Mouse (Mus musculus) limb, embryonic 13.5 days (tissue): ENCODE results near the gene Taok3. TPM values are rescaled to one million over a fixed set of nuclear protein-coding genes. Genes with fewer than 3 reads are reported as not detected.
A peak's percentile ranks its signal among the peaks of the same experiment; 100 is the strongest.
"Not testable (repeated sequence)": the region's sequence is repeated elsewhere in the genome, so short reads cannot be mapped to it uniquely, and the experiment has no call there.

ENCODE experiments used
- ATAC-seq: fragments of 200-750 bp; cut with Nextera tagmentation; 2 replicates; pipeline ENCODE4 v1.8.0; 2017; ENCODE audit warnings: low read depth, moderate number of reproducible peaks, moderate TSS enrichment; ENCODE audit not compliant: low FRiP score
- H3K27ac ChIP-seq: fragments of 300-500 bp; sonication (generic); 2 replicates; pipeline ENCODE4 v1.5.1; 2015; ENCODE audit warnings: inconsistent platforms, mild to moderate bottlenecking, moderate library complexity
- H3K27me3 ChIP-seq: fragments of 300-500 bp; sonication (generic); 2 replicates; pipeline ENCODE4 v1.6.1; 2015; ENCODE audit warnings: mild to moderate bottlenecking, inconsistent platforms
- H3K36me3 ChIP-seq: fragments of 300-500 bp; sonication (generic); 2 replicates; pipeline ENCODE4 v1.6.1; 2015; ENCODE audit warnings: inconsistent platforms, mild to moderate bottlenecking, moderate library complexity
- H3K4me1 ChIP-seq: fragments of 300-500 bp; sonication (generic); 2 replicates; pipeline ENCODE4 v1.6.1; 2015; ENCODE audit warnings: inconsistent platforms
- H3K4me2 ChIP-seq: fragments of 300-500 bp; sonication (generic); replicated peaks from 2 replicates; pipeline ENCODE4 v1.6.1; 2015; ENCODE audit warnings: inconsistent platforms, mild to moderate bottlenecking, moderate library complexity
- H3K4me3 ChIP-seq: fragments of 300-500 bp; sonication (generic); 2 replicates; pipeline ENCODE4 v1.5.1; 2015; ENCODE audit warnings: moderate library complexity, mild to moderate bottlenecking, inconsistent platforms
- H3K9ac ChIP-seq: fragments of 300-500 bp; sonication (generic); 2 replicates; pipeline ENCODE4 v1.6.1; 2015; ENCODE audit warnings: mild to moderate bottlenecking, inconsistent platforms
- H3K9me3 ChIP-seq: fragments of 300-500 bp; sonication (generic); 2 replicates; pipeline ENCODE4 v1.6.1; 2016; ENCODE audit warnings: inconsistent platforms
- WGBS: fragments of 180-500 bp; shearing (Covaris S2); methylation state at CpG from one replicate; pipeline ENCODE4 v1.1.7; 2015; 5-methylcytosine and 5-hydroxymethylcytosine counted together
- polyA plus RNA-seq: library from polyadenylated mRNA; unstranded; fragments of >200 nt; fragmentation: Nextera tagmentation; extraction: Ambion mirVana; gene quantifications from 2 replicates; pipeline ENCODE4 v1.2.1, GENCODE M21; 2015

Taok3 gene
- polyA plus RNA-seq, 1 experiment from 2014 or later: 11.9 TPM

DNA sequence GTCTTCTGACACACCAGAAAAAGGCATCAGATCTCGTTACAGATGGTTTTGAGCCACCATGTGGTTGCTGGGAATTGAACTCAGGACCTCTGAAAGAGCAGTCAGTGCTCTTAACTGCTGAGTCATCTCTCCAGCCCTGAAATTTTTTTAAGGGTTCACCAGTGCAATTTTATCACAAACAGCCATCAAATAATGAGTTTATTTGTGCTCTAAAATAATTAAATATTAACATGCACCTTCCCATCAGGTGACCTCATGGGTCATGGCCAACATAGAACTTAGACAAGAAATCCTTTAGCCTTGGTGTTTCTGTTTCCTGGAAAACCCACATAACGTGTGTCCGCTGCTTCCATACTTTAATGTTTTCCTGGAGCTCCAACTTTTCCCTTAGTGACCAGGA is 173.8 kb downstream of the Taok3 start:
- not testable (repeated sequence) for H3K4me2 ChIP-seq, H3K4me3 ChIP-seq, ATAC-seq, H3K27me3 ChIP-seq, H3K9ac ChIP-seq, H3K27ac ChIP-seq, H3K9me3 ChIP-seq, H3K4me1 ChIP-seq, H3K36me3 ChIP-seq
- 83% methylated on average over 3 of the region's 3 CpGs for WGBS

DNA sequence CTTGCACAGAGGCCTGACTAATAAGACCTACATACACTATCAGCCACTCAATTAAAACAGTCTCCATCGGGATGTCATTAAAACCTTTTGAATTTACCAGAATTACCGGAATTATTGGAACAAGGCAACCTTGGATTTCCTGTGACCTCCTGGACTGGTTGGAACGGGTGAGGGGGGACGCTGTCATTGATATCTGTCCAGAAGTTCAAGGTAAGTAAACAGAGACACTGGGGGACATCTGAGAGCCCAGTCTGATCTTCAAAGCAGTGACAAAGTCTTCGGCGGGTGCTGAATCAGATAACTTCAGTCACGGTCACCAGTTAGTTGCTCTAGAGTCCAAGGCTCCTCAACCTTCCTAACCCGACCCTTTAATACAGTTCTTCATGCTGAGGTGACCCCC is 175.1 kb downstream of the Taok3 start:
- no peaks in the 10 kb centered on the region for H3K36me3 ChIP-seq
- H3K9ac ChIP-seq: no peak overlapping the region
- H3K9me3 ChIP-seq: peaks cover 3% of the 10 kb centered on the region; the same call in 1 of the 2 replicates
- 89% methylated on average over 8 of the region's 8 CpGs for WGBS
- no peak overlapping the region for H3K4me2 ChIP-seq
- no peak for ATAC-seq
- H3K27me3 ChIP-seq: no peaks in the 10 kb centered on the region
- H3K4me3 ChIP-seq: no peak overlapping the region
- no peaks in the 10 kb centered on the region for H3K4me1 ChIP-seq
- H3K27ac ChIP-seq: no peak overlapping the region

DNA sequence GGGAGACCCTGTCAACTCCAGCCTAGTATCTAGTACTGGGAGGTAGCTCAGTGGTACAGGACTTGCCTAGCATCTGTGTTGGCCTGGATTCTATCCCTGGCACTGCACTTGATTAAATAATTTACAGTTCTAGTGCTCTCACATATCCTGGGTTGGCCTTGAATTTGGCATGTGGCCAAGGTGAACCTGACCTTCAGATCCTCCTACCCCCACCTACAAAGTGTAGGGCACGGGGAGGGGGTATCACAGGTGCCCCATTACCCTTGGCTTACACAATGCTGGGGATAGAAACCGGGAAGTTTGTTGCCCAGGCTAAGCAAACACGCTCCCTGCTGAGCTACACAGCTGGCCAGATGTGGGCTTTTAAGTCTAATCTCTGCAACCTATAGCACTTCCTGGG is 183.0 kb downstream of the Taok3 start:
- Histone ChIP-seq H3K9me3 (no peaks in the 10 kb centered on the region), H3K4me3 (no peak overlapping the region), H3K9ac (no peak overlapping the region), H3K27ac (no peak overlapping the region), H3K36me3 (no peaks in the 10 kb centered on the region), H3K4me1 (no peaks in the 10 kb centered on the region), H3K4me2 (no peak overlapping the region), H3K27me3 (no peaks in the 10 kb centered on the region)
- ATAC-seq: no peak
- WGBS: 56% methylated on average over 3 of the region's 3 CpGs

DNA sequence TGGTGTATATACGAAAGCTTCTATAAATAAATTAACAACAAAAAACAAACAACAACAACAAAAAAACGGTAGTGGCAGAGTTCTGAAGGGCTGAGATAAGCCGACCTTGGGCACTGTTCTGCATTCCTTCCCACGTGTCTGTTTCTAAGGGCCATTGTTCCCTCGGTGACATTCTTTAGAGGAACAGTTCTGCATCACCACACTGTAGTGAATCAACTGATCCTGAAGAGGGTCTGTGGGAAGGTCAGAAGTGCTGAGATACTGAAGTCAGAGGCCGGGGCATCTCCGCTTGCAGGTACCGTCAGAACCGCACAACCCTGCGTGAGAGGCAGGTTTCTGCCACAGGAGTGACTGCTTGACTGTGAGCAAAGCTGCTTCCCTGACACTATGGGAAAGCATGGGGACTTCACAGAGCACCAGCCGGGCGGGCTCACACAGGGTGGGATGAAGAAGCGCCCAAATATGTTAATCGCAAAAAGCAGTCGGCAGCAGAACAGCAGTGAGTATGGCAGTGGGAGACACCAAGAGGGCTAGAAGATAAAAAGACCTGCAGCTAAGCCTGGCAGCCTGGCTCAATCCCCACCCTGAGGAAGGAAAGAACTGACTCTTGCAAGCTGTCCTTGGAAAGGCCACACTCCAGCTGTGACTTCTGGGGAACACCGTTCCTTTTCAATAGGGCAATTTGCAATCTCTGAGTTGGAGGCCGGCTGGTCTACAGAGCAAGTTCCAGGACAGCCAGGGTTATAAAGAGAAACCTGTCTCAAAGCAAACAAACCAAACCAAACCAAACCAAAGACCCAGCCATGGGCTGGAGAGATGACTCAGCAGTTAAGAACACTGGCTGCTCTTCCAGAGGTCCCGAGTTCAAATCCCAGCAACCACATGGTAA is 184.0 kb downstream of the Taok3 start:
- WGBS: 69% methylated on average over 18 of the region's 18 CpGs
- ATAC-seq: no peak
- no peaks in the 10 kb centered on the region for H3K36me3 ChIP-seq
- H3K27me3 ChIP-seq: no peaks in the 10 kb centered on the region
- no peaks in the 10 kb centered on the region for H3K4me1 ChIP-seq
- H3K27ac ChIP-seq: no peak overlapping the region
- no peaks in the 10 kb centered on the region for H3K9me3 ChIP-seq
- no peak overlapping the region for H3K4me2 ChIP-seq
- H3K9ac ChIP-seq: no peak overlapping the region
- no peak overlapping the region for H3K4me3 ChIP-seq

DNA sequence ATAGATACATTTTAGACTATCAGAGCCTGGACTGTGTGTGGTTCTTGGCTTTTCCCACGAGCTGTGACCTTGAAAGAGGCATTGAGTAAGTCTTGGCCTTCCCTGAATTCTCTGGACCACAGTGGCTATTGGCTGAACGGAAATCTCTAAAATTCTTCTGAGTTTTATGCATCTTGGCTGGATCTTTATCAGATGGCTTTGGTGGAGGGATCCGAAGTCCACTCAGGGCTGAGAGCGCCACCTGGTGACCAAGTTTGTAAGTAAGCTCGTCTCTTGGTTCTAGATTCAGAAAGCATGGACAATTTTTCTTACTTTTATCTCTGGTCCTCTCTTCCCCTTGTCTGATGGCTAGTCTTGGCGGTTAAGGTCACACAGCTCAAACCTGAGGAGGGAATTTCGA is 185.0 kb downstream of the Taok3 start:
- Histone ChIP-seq H3K9me3 (no peaks in the 10 kb centered on the region), H3K27ac (no peak overlapping the region), H3K4me3 (no peak overlapping the region), H3K27me3 (no peaks in the 10 kb centered on the region), H3K4me2 (no peak overlapping the region), H3K9ac (no peak overlapping the region), H3K36me3 (no peaks in the 10 kb centered on the region), H3K4me1 (peaks cover 3% of the 10 kb centered on the region; the same call in 1 of the 2 replicates)
- no peak for ATAC-seq
- WGBS: 67% methylated on average over 7 of the region's 7 CpGs

DNA sequence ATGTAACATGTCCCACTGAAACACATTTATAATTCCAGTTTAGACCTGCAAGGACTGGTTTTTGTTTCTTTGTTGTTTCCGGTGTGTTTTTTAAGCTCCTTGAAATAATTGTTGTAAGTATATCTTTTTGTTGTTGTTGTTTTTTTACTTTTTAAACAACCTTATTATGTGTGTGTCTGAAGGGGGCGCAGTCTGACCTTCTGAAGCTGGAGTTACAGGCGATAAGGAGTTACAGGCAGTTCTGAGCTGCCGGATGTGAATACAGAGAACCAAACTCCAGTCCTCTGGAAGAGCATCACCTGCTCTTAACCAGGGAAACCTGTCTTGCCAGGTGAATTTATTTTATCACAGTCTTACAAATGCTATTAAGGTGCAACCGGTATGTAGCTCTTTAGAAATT is 185.8 kb downstream of the Taok3 start:
- Histone ChIP-seq H3K36me3 (no peaks in the 10 kb centered on the region), H3K27ac (no peak overlapping the region), H3K9ac (no peak overlapping the region), H3K9me3 (no peaks in the 10 kb centered on the region), H3K27me3 (no peaks in the 10 kb centered on the region), H3K4me3 (no peak overlapping the region), H3K4me2 (no peak overlapping the region), H3K4me1 (peaks cover 8% of the 10 kb centered on the region; the same call in 1 of the 2 replicates)
- no peak for ATAC-seq
- WGBS: 87% methylated on average over 5 of the region's 5 CpGs

DNA sequence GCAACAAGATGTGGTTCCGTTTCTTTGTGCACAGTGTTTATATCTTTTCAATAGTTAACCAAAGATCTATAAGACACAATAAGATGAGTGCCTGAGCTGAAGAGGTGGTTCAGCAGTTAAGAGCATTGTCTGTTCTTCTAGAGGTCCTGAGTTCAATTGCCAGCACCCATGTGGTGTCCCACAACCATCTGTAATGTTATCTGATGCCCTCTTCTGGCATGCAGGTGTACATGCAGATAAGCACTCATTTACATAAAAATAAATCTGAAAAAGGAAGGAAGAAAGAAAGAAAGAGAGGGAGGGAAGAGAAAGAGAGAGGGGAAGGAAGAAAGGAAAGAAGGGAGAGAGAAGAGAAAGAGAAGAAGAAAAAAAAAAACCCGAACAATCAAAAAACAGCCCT is 186.9 kb downstream of the Taok3 start:
- H3K27ac ChIP-seq: no peak overlapping the region
- H3K27me3 ChIP-seq: no peaks in the 10 kb centered on the region
- WGBS: 84% methylated on average over 2 of the region's 2 CpGs
- H3K9ac ChIP-seq: no peak overlapping the region
- ATAC-seq: no peak
- H3K4me2 ChIP-seq: no peak overlapping the region
- H3K9me3 ChIP-seq: no peaks in the 10 kb centered on the region
- H3K4me3 ChIP-seq: no peak overlapping the region
- H3K4me1 ChIP-seq: peaks cover 8% of the 10 kb centered on the region; the same call in 1 of the 2 replicates
- no peaks in the 10 kb centered on the region for H3K36me3 ChIP-seq

DNA sequence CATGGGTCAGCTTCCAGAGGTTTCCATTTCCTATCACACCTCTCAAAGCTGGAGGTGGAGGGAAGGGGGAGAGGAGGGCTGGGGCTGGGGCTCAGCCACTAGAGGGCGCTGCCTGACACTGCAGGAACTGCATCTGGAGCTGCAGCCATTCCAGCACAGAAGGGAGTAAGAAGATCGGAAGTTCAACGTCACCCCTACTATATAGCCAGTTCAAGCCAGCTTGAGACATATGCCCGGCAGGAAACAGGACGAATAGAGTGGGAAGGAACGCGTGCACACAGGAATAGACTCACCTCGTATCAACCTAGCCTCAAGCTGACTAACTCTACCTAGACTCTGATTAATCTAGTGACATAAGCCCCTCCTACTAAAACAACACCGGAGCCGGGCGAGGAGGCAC is 187.8 kb downstream of the Taok3 start:
- Histone ChIP-seq H3K27ac (no peak overlapping the region), H3K27me3 (no peaks in the 10 kb centered on the region), H3K36me3 (no peaks in the 10 kb centered on the region), H3K9me3 (no peaks in the 10 kb centered on the region), H3K9ac (no peak overlapping the region), H3K4me2 (no peak overlapping the region), H3K4me1 (peaks cover 8% of the 10 kb centered on the region; the same call in 1 of the 2 replicates), H3K4me3 (no peak overlapping the region)
- 38% methylated on average over 11 of the region's 11 CpGs for WGBS
- no peak for ATAC-seq

DNA sequence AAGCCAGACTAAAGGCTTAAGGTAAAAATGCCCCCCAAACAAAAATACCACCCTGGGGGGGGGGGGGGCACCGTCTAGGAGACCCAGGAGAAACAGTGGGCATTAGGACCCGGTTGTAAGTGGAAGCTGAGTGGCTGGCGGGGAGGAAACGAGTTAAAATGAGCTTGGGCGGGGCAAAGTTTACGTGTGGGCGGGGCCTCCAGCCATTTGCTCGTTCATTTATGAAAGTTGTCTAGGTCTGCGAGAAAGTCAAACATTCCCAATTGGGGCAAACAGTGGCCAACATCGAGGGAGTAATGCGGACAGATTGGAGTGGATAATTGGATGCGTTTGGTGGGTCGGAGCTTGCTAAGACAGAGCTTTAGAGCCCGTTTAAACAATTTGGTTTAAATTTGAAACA is 193.5 kb downstream of the Taok3 start:
- no peak for ATAC-seq

DNA sequence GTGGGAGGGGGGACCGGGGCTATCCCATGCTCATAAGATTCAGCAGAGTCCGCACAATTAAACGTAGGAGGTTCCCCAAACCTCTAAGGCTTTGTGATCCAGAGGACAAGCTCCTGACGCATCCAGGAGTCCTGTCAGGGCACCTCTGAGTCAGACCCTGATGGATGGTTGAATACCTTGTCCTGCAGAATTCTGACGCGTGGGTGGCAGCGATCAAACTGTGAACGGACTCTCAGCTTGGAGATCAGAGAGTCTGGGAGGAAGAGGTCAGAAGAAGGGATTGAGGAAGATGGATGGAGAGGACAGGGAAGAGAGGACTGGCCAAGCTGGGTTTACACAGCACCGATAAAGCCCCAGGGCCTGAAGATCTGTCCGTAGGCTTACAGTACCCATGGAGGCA is 194.0 kb downstream of the Taok3 start:
- no peak for ATAC-seq
- H3K4me1 ChIP-seq: peaks cover 27% of the 10 kb centered on the region
- H3K27ac ChIP-seq: peak overlapping the region; percentile 44; the same call in 1 of the 2 replicates
- no peaks in the 10 kb centered on the region for H3K9me3 ChIP-seq
- H3K9ac ChIP-seq: no peak overlapping the region
- peaks cover 6% of the 10 kb centered on the region; the same call in 1 of the 2 replicates for H3K27me3 ChIP-seq
- 27% methylated on average over 10 of the region's 10 CpGs for WGBS
- H3K4me2 ChIP-seq: peak overlapping the region; percentile 50
- no peaks in the 10 kb centered on the region for H3K36me3 ChIP-seq
- H3K4me3 ChIP-seq: peak overlapping the region; percentile 30

More for the DNA sequence above, 193.5 kb downstream of the Taok3 start:
- Histone ChIP-seq H3K9ac (no peak overlapping the region), H3K27me3 (peaks cover 6% of the 10 kb centered on the region; the same call in 1 of the 2 replicates), H3K4me2 (peak overlapping the region; percentile 50), H3K4me1 (peaks cover 27% of the 10 kb centered on the region), H3K27ac (no peak overlapping the region), H3K36me3 (no peaks in the 10 kb centered on the region), H3K9me3 (no peaks in the 10 kb centered on the region), H3K4me3 (peak overlapping the region; percentile 30)
- WGBS: 16% methylated on average over 14 of the region's 14 CpGs

DNA sequence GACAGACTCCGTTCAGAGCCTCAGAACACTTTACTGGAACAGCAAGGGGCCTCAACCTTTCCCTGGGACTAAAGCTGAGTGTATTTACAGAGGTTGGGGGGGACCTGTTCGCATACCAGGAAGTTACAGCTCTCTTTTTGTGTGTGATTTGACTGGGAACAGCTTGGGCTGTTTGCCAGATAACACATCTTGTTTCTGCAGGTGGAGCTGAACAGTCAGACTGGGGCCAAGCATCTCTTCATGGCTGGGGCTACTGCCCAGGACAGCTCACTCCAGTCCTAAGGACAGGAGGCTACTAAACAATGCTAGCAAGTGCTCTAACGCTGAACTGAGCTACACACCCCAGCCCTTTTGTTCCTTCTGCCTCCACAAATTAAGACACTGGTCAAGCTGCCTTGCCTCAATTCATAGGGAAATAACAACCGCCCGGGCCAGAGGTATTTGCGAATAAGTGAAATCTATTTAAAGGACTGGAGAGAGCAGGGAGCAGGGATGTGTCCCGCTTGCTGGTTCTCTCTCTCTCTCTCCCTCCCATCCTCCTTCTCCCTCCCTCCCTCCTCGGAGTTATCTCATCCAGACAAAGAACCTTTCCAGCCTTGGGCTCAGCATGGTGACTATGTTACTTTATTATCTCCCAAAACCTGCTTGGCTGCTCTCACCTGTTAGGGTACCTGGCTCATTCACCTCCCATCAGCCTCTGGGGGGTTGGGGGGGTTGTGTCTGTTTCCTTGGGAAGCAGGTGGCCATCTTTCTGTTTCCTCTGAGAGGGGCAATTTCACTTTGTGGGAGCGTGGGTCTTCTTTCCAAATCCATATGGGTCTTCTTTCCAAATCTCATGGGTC is 194.9 kb downstream of the Taok3 start:
- Histone ChIP-seq H3K27ac (peak overlapping the region; percentile 44; the same call in 1 of the 2 replicates), H3K4me2 (peak overlapping the region; percentile 50)

More for the DNA sequence above, 194.9 kb downstream of the Taok3 start:
- Histone ChIP-seq H3K9ac (no peak overlapping the region), H3K9me3 (no peaks in the 10 kb centered on the region), H3K4me3 (no peak overlapping the region), H3K4me1 (peaks cover 26% of the 10 kb centered on the region), H3K27me3 (peaks cover 6% of the 10 kb centered on the region; the same call in 1 of the 2 replicates), H3K36me3 (no peaks in the 10 kb centered on the region)
- peak; percentile 46; the same call in 1 of the 2 replicates for ATAC-seq
- WGBS: 25% methylated on average over 9 of the region's 9 CpGs
